Mouse (Mus musculus): ENCODE results near the gene Gpr180. TPM values are rescaled to one million over a fixed set of nuclear protein-coding genes. Genes with fewer than 3 reads are reported as not detected.

The Gpr180 gene
- polyA plus RNA-seq, 1 experiment from 2014 or later, result 38.8 TPM

DNA sequence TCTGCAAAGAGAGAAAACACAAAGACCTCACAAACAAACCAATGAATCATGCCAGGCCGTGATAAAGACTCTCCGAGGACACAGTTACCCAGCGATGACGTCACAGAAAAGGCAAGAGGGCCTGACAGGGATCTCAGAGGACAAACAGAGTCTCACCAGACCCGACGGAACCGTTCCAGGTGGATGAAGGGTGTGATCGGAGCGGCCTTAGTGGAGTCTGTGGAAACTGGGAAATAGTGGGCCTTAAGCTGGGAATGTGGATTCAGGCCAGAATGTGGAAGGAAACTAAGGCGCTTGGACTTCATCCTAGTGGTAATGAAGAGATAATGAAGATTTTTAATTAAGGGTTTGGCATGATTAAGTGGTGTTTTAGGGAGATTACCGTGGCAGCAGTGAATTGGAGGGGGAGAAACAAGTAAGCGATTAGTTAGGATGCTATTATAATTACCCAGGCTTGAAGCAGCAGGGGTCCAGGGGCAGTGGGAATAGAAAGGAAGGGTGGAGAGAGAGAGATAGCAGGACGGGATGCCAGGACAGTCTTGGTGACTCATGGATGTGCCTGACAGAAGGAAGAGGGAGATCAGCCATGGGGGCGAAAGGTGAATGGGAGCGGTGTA lies 75.3 kb downstream of the Gpr180 start:
- 0 out of 2 replicates have a peak, but pooled peaks cover 5% of the 10 kb centered on the region for H3K9me3 ChIP-seq (ENCODE audit: control insufficient read depth, low read length)
- H3K36me3 ChIP-seq (ENCODE audit: control insufficient read depth, insufficient read depth, low read length), result no peaks in the 10 kb centered on the region
- no peak for ATAC-seq (ENCODE audit: low FRiP score, low TSS enrichment)
- no peak overlapping the region for H3K4me2 ChIP-seq (ENCODE audit: low read length)
- no peak overlapping the region for H3K9ac ChIP-seq (replicated peaks; ENCODE audit: low read length)
- 70% methylated on average over 15 of the region's 15 CpGs for WGBS
- H3K4me1 ChIP-seq (ENCODE audit: control insufficient read depth, insufficient read depth, low read length), result no peaks in the 10 kb centered on the region
- H3K27me3 ChIP-seq (ENCODE audit: control insufficient read depth, insufficient read depth, low read length), result no peaks in the 10 kb centered on the region
- H3K27ac ChIP-seq (replicated peaks; ENCODE audit: low read depth, low read length), result no peak overlapping the region
- no peak overlapping the region for H3K4me3 ChIP-seq (replicated peaks; ENCODE audit: low read depth, low read length)
- no peak for DNase-seq

Other genes with a start within 250 kb of the Gpr180 start
- gene Dct, start 84.9 kb upstream of the Gpr180 start, polyA plus RNA-seq (2014; fragmentation: Nextera tagmentation; extraction: Ambion mirVana), result 0.62 and 0.84 TPM in 2 replicates
- gene Tgds, start 4.4 kb upstream of the Gpr180 start, polyA plus RNA-seq (2014; fragmentation: Nextera tagmentation; extraction: Ambion mirVana), result 17.9 and 21.8 TPM in 2 replicates
- 18.4 and 22.2 TPM in 2 replicates for gene Sox21, start 99.9 kb downstream of the Gpr180 start, polyA plus RNA-seq (2014; fragmentation: Nextera tagmentation; extraction: Ambion mirVana)
- not detected in 2 replicates for gene Gm9376, start 129.8 kb downstream of the Gpr180 start, polyA plus RNA-seq (2014; fragmentation: Nextera tagmentation; extraction: Ambion mirVana)

Measured in midbrain, embryonic 14.5 days (tissue).